Mouse (Mus musculus) adipocyte (in vitro differentiated cells): ENCODE measurements at regions not wholly inside any gene's neighbourhood (a gene's known extent, or its start where the extent isn't known, plus 50 kb on each side); places are given as distances from the start of the nearest gene placed in this dataset.

Source experiments
- DNase-seq: peaks from one replicate; pipeline ENCODE4 v3.0.0-alpha.2; 2016; ENCODE audit warnings: low spot score

DNA sequence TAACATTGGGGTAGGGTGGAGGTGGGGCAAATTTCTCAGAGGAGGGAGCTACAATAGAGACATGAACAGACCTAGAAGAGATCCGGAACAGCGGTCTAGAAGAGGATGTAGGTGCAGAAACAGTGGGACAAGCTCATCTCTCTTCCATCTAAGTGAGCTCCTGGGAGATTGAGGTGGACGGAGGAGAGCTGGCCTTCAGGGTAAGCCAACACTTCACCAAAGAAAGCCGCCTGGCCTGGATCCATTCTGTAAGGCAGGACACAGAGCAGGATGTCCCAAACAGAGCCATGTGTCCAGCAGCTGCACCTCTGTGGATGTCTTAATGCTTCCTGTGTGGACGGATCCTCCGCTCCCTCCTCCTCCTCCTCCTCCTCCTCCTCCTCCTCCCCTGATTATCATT, 173.0 kb downstream of the Rab11fip4 start:
- no peak for DNase-seq

DNA sequence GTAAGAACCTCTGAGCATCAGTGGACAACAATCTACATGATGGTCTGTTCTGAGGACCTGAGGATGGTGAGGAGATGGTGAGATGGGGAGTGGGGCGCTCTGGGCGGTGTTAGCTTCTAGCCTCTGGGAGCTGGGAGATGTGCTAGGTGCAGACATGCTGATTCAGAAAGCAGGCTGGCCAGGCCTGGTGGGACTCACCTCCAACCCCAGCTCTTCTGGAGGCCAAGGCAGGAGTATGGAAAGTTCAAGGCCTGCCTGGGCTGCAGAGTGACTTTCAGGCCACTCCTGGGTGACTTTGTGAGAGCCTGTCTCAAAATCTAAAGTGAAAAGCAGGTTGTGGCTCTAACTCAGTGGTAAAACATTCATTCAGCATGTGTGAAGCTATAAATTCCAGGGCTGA, 171.6 kb downstream of the Rab11fip4 start:
- no peak for DNase-seq

DNA sequence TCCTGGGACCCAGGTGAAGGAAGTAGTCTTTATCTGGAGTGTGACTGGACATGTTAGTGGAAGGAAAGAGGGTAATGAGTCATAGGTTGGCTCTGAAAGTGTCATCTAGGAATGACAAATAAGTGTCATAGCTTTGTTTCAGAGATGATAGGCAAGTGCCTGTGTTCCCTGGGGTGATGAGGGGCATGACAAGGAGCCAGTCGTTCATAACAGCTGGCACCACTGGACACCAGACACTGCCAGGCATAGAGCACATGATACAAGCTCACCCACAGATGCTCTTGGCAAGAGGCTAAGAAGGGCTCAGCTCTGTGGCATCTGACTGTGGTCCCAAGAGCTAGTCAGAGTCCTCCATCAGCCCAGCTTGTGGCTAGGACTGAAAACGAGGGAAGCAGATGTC, 171.0 kb downstream of the Rab11fip4 start:
- DNase-seq: no peak

DNA sequence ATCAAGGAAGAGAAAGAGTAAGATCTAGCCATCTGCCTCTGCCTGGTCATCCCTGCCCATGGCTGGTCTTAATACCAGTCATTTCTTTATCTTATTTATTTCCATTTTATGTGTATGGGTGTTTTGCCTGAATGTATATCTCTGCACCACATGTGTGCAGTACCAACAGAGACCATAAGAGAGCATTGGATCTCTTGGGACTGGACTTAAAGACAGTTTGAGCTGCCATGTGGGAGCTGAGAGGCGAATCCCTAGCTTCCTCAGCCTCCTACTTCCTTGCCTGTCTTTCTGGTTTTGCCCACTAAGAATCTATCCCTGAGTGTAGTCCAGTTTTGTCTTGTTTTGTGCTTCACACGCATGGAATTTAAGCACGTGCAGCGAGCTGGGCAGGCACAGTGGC, 169.5 kb downstream of the Rab11fip4 start:
- no peak for DNase-seq

DNA sequence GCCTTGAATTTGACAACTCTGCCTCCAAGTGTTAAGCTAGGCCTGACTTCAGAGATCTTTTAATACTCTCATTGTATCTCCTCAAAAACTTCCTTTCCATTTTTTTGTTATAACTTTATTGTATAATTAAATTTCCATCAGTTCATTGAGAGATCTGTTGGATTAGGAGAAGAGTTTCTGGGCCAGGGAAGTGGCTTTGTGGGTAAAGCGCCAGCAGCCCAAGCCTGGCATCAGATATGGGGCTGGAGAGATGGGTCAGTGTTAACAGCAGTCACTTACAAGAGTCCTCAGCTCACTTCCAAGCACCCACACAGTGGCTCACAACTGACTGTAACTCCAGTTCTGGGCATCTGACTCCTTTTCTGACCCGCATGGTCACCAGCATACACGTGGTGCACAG, 167.3 kb downstream of the Rab11fip4 start:
- no peak for DNase-seq

DNA sequence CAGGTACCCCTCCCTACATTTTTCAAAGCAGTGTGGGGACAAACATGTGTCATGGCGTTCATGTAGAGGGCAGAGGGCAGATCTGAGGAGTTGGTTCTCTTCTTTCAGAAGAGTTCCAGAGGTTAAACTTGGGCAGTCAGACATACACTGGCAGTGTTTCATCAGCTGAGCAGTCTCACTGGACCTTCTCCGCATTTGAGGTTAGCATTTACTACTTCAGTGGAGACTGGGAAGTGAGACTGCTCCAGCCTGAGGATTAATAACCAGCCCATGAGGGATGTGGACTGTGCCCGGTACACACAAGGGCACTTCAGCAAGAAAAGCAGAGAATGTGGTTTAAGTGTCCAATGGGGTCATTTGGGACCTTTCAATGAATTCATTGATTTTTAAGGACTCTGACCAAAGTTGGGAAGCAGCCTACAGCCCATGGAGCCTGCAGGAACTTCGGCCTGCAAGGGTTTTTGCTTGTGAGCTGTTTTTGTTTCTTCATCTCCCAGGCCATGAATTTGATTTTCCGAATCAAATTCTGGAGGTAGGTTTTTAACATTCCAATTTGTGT, 166.6 kb downstream of the Rab11fip4 start:
- DNase-seq: no peak

DNA sequence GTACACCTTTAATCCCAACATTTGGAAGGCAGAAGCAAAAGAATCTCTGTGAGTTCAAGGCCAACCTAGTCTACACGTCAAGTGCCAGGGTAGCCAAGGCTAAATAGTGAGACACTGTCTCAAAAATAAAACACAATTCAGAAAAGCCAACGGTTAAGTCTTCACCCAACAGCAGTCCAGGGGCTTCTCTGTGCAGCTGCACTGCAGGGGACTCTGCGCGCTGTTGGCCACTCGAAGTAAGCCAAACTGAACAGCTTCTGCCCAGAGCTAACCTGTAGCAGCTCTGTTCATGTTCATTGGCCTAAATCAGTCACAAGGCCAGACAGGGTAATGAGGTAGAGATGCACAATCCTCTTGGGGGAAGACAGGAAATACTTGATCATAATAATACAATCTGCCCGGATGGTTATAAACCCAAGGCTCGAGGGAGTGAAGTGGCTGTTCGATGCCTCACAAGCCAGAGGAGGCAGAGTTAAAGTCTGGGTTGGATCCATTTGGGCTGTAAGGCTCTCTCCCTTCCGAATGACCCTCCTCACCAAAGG, 165.4 kb downstream of the Rab11fip4 start:
- no peak for DNase-seq

DNA sequence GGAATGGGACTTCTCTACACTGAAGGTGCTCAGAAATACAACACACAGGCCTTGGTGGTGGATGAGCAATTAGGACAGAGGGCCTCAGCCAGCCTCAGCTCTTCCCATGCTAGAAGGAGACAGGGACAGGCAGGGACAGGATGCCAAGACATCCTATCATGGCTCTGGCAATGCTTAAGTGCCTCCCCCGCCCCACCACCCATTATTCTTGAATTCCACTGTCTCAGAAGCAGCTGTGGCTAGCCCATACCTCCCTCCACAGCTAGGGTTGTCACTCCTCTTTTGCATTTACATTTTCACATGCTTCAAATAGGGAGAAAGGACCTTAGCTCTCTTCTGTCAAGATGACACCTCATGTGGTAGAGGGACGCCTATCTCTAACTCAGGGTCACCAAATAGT, 162.5 kb downstream of the Rab11fip4 start:
- no peak for DNase-seq

DNA sequence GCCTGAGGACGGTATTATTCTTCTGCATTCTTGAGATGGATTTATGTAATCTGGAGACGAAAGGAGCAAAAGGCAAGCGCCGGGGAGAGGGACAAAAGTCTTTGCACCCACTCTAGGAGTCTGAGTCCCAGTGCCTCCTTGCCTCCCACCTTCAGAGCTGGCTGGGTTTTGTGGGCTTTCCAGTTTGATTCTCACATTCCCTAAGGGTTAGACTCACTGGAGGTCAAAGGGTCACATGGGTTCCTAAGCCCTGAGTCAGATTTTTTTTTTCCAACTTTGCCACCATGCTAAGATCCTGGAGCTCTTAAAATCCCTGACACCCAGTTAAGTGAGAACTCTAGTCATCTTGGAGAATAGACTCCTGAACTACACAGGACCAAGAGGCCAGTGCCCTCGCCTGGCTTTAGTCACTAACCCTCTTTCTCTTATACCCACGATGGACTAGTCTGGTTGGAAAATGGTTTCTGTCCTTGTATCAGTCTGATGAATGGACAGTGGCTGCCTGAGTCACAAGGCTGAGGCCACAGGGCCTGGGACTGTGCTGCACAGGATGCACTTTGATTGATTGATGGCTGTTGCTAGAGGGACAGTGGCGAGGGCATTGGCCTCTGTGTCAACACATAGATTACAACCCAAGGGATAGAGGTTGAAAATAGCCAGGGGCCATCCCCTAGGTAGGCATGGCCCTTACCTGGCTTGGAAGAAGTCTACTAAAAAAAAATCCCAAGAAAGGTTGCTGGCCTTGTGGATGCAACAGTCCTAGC, 161.9 kb downstream of the Rab11fip4 start:
- DNase-seq: no peak

DNA sequence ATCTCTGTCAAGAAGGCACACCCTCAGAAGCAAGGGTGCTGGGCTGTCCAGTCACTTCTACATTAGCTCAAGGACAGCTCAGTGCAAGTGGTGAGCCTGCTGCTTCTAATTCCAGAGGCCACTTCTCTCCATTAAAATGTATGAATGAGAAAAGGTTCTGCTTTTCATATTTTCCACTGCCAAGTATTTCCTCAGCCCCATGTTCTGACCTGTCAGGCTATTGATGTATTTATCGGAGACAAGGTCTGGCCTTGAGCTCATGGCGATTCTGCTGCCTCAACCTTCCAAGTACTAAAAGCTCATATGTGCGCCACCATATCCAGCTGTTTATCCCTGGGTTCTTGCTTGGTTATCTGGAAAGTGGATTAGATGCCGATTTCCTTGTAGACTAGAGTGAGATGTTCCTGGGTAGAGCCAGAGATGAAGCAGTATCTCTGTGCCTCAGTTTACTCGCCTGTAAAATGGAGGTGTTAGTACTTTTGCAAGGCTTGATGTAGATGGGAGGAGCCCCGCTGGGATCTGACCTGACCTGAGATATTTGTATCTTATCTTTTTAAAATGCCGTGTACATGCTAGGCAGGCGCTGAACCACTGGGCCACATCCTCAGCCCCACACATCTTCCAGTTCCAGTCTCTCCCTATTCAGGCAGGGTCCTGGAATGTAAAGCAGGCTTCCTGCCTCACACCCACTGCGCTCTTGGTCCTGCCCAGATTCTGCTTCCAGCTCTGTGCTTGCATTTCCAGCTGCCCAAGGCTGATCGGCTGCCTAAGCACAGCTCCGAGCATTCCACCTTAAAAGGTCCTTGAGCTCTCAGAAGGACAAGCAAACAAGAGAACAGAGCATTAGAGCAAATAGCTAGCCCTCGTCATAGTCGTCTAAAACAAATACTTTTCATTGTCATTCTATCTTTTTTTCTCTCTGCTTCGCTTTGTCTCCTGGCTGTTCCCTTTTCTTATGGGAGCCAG, 161.0 kb downstream of the Rab11fip4 start:
- no peak for DNase-seq

DNA sequence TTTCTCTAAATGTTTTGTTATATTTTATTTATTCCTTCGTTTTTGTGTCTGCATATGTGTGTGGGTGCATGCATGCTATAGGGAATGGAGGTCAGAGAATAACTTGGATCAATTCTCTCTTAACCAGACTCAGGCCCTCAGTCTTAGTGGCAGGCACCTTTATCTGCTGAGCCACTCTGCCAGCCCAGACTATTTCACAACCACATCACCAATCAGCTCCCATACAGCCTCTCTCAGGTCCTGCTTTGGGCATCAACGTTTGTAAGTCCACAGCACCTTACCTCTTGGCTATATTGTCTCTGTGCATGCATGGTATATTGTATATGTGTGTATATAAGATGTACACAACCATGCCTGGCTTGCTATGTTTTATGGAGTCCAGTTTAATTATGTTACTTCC, 159.9 kb downstream of the Rab11fip4 start:
- DNase-seq: no peak

DNA sequence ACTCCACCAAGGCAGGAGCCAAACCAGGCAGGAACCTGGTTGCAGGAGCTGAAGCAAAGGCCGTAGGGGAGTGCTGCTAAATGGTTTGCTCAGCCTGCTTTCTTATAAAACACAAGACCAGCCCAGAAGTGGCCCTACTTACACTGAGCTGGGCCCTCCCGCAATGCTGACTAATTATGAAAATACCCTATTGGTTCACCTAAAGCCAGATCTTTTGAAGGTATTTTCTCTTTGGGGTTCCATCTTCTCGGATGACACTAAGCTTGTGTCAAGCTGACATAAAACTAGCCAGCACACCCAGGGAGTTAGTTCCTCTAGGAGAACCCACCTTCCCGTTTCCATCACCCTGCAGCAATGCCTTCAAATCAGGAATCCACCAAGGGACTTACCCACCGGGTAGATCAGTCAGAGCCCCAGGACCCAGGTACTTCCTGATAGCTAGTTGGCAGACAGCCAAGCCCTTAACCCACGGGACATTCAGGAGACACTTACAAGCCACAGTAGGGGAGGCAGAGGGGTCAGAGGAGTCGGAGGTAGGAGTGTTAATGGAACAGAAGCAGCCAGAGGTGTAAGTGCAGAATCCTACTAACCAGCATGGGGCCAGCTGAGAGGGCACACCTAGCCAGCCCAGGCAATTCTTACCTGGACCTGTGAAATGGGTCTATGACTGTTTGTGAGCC, 158.9 kb downstream of the Rab11fip4 start:
- DNase-seq: no peak

DNA sequence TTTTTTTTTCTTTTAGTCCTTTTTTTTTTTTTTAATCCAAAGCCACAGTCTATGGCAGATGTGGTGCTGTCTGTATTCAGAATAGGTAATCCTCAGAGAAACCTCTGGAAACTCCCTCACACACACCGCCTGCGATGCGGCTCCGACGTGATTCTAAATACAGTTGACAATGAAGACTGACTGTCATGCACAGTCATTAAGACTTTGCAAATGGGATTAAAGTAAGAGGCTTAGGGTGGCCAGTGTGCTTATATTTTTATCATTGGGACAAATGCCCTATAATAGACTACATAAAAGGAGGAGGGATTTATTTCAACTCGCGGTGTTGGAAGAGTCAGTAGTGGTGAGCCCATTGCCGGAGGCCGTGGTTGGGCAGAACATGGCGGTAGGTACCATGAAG, 158.1 kb downstream of the Rab11fip4 start:
- DNase-seq: no peak

DNA sequence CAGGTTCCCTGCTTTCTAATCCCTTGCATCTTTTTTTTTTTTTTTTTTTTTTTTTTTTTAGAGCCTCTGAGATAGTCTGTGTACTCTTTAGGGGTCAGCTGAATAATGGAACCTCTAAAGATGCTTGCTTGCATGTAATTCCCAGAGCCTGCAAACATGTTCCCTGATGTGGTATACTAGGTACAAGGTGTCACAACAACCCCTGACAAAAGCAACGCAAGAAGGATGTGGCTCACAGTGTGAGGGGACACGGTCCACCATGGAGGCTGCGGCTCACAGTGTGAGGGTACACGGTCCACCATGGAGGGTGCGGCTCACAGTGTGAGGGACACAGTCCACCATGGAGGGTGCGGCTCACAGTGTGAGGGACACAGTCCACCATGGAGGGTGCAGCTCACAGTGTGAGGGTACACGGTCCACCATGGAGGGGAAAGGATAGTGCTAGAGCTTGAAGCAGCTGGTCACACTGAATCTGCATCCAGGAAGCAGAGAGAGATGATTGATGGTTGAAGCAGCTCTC, 157.7 kb downstream of the Rab11fip4 start:
- DNase-seq: no peak

DNA sequence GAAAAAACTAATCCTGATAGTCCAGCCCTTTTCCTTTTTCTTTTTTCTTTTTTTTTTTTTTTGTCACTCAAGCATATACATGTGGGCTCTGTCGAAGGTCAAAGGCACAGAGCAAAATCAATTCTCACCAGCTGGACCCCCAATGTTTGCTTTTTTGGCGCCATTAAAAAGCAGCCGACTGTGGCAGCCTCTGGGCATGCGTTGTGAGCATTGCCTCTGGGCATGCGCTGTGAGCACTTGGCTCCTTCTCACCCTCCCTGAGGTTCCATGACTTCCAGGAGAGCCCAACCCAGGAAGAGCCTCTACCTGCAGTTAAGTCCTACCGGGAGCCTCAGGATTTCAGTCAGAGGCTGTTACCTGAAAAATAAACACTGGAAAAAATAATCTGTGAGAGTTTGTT, 156.8 kb downstream of the Rab11fip4 start:
- DNase-seq: no peak
